Mouse (Mus musculus): Measurements from ENCODE around the gene Decr2. TPM values are rescaled to one million over a fixed set of nuclear protein-coding genes. Genes with fewer than 3 reads are reported as not detected.

The Decr2 gene
- 1 to 10 TPM; 9.2 to 9.5 TPM for total RNA-seq (2021)
- polyA plus RNA-seq (2012; rRNA removed), result 13.9 and 23.3 TPM in 2 replicates
- long read RNA-seq, transcript Decr2-201 (9 exons, 2,224 nt), result major isoform, 11 of 15 reads
- long read RNA-seq, partial matches to known transcripts, result 1 of 15 reads
- long read RNA-seq, other reads (novel, unspliced or antisense), result 3 of 15 reads

DNA sequence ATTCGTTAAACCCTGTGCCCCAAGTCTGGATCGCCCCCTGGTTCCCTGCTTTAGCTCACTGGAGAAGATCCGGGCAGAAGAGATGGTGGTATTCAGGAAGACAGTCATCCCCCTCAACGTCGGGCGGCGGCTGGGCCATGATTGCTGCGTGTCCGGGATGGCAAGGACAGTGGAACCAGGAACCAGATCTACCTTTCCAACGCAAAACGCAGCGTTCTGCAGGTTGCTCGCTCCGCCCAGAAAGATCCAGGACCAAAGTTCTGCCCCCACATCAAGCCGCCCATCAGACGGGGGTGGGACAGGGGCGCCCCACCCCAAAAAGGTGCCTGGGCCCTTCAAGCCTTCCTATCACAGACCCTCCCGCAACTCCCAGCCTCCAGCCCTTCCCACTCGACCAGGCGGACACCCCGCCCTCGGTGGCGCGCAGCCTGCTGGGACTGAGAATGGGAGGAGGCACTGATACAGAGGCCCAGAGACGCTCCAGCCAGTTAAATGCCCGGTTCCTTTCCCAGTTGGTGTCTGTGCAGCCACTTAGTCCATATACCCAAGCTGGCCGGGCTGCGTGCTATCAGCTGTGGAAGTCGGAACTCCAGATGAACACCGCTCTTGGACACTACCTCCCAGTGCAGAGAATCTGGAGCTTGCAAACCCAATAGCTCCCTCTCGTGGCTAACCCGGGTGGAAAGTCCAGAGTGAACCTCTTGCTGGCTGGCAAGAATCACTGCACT is at the start of gene Decr2:
TSS of gene Decr2 (minus strand) at position 433 of the 728 bp plus-strand sequence.
- H3K27ac ChIP-seq, result peak within 1 kb of the TSS; percentile 70
- H3K36me3 ChIP-seq (ENCODE audit: control insufficient read depth, insufficient read depth, low read length), result no peaks in the 10 kb centered on the region
- H3K9ac ChIP-seq (ENCODE audit: low read depth, low read length), result peak within 1 kb of the TSS; percentile 81
- under 1% methylated on average over 32 of the region's 32 CpGs for WGBS
- peak; percentile 89 to 90 for DNase-seq
- no peaks in the 10 kb centered on the region for H3K27me3 ChIP-seq (ENCODE audit: control insufficient read depth, insufficient read depth, low read length)
- TF ChIP-seq POLR2A (IDR thresholded peaks at IDR 0.05; ENCODE audit: insufficient read depth, low read depth, low read length) (peak; percentile 65), EP300 (IDR thresholded peaks at IDR 0.05; ENCODE audit: insufficient read depth, low read depth, low read length) (peak; percentile 77), CTCF (IDR thresholded peaks at IDR 0.05) (no peak)
- H3K4me1 ChIP-seq (ENCODE audit: control insufficient read depth, insufficient read depth, low read length), result no peaks in the 10 kb centered on the region
- peak within 1 kb of the TSS; percentile 50 for H3K4me3 ChIP-seq
- intact Hi-C loops (cut with DNase I), result loop anchor here (1.0 to 5.0 kb wide), 4 partner anchors 21 to 198 kb away; partner anchors contain the start of gene Rab11fip3
- H3K79me2 ChIP-seq (replicated peaks; ENCODE audit: control insufficient read depth, insufficient read depth, low read length), result no peaks in the 10 kb centered on the region

DNA sequence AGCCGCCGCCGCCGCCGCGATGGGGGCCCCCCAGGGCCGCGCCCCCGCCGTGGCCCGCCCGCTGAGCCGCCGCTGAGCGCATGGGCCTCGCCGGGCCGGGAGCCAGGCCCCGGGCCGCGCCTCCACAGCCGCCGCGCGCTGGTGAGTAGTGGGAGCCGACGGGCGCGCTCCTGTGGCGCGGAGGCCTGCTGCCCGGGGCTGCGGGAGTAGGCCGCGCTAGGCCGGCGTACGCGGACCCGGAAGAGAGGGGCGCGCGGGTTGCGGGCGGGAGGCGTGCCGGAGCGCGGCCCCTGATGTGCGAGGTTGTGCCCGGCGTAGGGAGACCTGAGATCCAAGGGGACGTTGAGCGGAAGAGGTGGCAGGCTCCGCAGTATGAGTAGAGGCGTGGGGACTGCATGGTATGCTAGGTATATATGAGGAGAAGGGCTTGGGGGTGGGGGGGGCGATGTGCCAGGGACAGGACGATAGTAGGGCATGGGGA is 48.8 kb upstream of the Decr2 start:
- 2% methylated on average over 57 of the region's 58 CpGs for WGBS
- Histone ChIP-seq H3K9ac (ENCODE audit: low read depth, low read length) (peak overlapping the region; percentile 95), H3K4me1 (ENCODE audit: control insufficient read depth, insufficient read depth, low read length) (peaks cover 4% of the 10 kb centered on the region), H3K79me2 (replicated peaks; ENCODE audit: control insufficient read depth, insufficient read depth, low read length) (peaks cover 7% of the 10 kb centered on the region), H3K27ac (peak overlapping the region; percentile 83), H3K27me3 (ENCODE audit: control insufficient read depth, insufficient read depth, low read length) (no peaks in the 10 kb centered on the region), H3K4me3 (peak overlapping the region; percentile 85), H3K36me3 (ENCODE audit: control insufficient read depth, insufficient read depth, low read length) (peaks cover 3% of the 10 kb centered on the region; the same call in 1 of the 2 replicates)
- intact Hi-C loops (cut with DNase I), result loop anchor here (2.0 to 5.0 kb wide), 2 partner anchors 16 to 103 kb away; partner anchors contain the start of genes Fam234a and Mrpl28
- DNase-seq, result no peak
- no peak for TF ChIP-seq EP300 (IDR thresholded peaks at IDR 0.05; ENCODE audit: insufficient read depth, low read depth, low read length)

DNA sequence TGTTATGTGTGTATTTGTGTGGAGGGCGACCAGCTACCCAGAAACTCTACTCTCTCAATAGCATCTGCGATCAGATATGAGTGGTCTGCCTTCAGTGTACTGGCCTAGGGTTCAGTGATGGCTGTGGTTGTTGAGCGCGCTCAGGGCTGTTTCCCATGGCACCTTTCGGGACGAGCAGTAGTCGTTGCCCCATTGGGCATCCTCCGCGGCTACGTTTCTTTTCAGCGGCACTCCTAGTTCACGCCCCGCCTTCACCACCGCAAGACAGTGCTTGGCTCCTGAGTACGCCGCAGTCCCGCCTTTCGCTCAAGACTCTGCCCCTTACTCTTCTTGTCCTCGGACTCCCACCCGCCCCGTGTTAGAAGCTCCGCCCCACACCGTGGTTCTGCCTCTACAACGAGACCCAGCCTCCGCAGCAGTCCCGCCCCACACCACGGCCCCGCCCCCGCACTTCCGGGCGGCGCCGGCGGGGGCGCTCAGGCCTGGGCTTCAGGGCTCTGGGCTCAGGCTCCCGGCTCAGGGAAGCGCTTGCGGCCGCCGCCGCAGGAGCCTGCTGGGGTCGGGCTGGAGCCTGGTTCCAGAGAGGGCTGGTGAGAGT is 48.2 kb upstream of the Decr2 start, which contains the start of gene Axin1:
TSS of gene Axin1 (plus strand) at position 450 of the 598 bp plus-strand sequence.
- Histone ChIP-seq H3K27ac (peak within 1 kb of the TSS; percentile 83), H3K27me3 (ENCODE audit: control insufficient read depth, insufficient read depth, low read length) (no peaks in the 10 kb centered on the region), H3K4me1 (ENCODE audit: control insufficient read depth, insufficient read depth, low read length) (peaks cover 4% of the 10 kb centered on the region), H3K4me3 (peak within 1 kb of the TSS; percentile 85), H3K9ac (ENCODE audit: low read depth, low read length) (peak within 1 kb of the TSS; percentile 95), H3K79me2 (replicated peaks; ENCODE audit: control insufficient read depth, insufficient read depth, low read length) (peaks cover 7% of the 10 kb centered on the region), H3K36me3 (ENCODE audit: control insufficient read depth, insufficient read depth, low read length) (no peaks in the 10 kb centered on the region)
- DNase-seq, result peak; percentile 94 to 95
- peak; percentile 36; the same call in 1 of the 2 replicates for TF ChIP-seq POLR2A (IDR thresholded peaks at IDR 0.05; ENCODE audit: insufficient read depth, low read depth, low read length)
- peak; percentile 79 for TF ChIP-seq CTCF (IDR thresholded peaks at IDR 0.05)
- no peak for TF ChIP-seq EP300 (IDR thresholded peaks at IDR 0.05; ENCODE audit: insufficient read depth, low read depth, low read length)
- intact Hi-C loops (cut with DNase I), result loop anchor here (2.0 to 5.0 kb wide), 2 partner anchors 16 to 104 kb away; partner anchors contain the start of genes Fam234a and Mrpl28
- 2% methylated on average over 42 of the region's 42 CpGs for WGBS

DNA sequence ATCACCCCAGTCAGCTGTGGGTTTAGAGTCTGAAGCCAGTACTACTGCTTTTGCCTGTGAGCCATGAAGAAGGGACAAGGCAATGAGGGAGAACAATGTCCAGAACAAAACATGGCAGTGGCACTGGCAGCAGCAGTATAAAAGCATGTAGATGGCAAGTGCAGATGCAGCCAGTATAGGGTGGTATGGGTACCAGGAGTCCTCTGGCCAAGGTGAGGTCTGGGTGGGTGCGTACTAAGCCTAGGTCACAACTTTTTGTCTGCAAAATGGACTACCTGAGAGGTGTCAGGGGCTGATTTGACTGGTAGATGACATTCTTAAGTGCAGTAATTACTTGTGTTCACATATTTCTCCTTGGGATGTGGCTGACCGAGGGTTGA is 47.6 kb upstream of the Decr2 start:
- H3K27ac ChIP-seq, result no peak overlapping the region; the same call in 1 of the 2 replicates
- DNase-seq, result no peak
- H3K79me2 ChIP-seq (replicated peaks; ENCODE audit: control insufficient read depth, insufficient read depth, low read length), result peaks cover 6% of the 10 kb centered on the region
- no peaks in the 10 kb centered on the region for H3K27me3 ChIP-seq (ENCODE audit: control insufficient read depth, insufficient read depth, low read length)
- WGBS, result 65% methylated on average over 2 of the region's 2 CpGs
- intact Hi-C loops (cut with DNase I), result loop anchor here (2.0 to 5.0 kb wide), 2 partner anchors 15 to 105 kb away; partner anchors contain the start of genes Fam234a and Mrpl28
- H3K4me3 ChIP-seq, result peak overlapping the region; percentile 85; the same call in 1 of the 2 replicates
- peaks cover 4% of the 10 kb centered on the region for H3K4me1 ChIP-seq (ENCODE audit: control insufficient read depth, insufficient read depth, low read length)
- no peak overlapping the region for H3K9ac ChIP-seq (ENCODE audit: low read depth, low read length)
- H3K36me3 ChIP-seq (ENCODE audit: control insufficient read depth, insufficient read depth, low read length), result no peaks in the 10 kb centered on the region
- no peak for TF ChIP-seq CTCF (IDR thresholded peaks at IDR 0.05)
- TF ChIP-seq POLR2A (IDR thresholded peaks at IDR 0.05; ENCODE audit: insufficient read depth, low read depth, low read length), result no peak
- no peak for TF ChIP-seq EP300 (IDR thresholded peaks at IDR 0.05; ENCODE audit: insufficient read depth, low read depth, low read length)

DNA sequence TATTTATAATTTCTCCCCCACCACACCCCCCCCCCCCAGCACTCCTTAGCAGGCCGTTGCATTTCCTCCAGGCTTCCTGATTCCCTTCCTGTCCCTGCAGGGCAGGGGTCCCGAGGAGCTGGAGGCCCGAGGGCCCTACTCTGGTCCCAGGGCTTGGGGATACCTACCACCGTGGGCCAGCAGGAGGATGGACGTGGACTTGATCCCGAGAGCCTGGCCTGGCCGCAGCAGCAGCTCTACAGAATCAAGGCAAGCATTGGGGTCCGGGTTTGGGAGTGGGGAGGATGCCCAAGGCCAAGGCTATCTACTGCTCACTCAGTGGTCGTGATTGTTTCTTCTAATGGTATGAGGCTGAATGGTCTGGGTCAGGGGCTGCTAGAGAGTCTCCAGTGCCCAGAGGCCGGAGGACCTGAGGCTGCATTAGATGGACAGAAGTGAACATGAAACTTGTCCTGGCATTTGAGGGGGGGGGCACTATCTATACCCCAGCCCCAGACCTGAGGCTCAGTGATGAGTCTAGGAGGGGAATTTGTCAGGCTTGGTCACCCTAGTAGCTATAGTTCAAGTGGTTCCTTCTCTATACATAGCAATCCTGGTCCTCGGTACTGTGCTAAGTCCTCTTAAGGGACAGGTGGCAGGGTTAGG is 47.1 kb upstream of the Decr2 start:
- Histone ChIP-seq H3K9ac (ENCODE audit: low read depth, low read length) (no peak overlapping the region), H3K79me2 (replicated peaks; ENCODE audit: control insufficient read depth, insufficient read depth, low read length) (peaks cover 3% of the 10 kb centered on the region; the same call in 1 of the 2 replicates), H3K27ac (no peak overlapping the region), H3K4me3 (no peak overlapping the region), H3K4me1 (ENCODE audit: control insufficient read depth, insufficient read depth, low read length) (peaks cover 4% of the 10 kb centered on the region), H3K27me3 (ENCODE audit: control insufficient read depth, insufficient read depth, low read length) (no peaks in the 10 kb centered on the region), H3K36me3 (ENCODE audit: control insufficient read depth, insufficient read depth, low read length) (no peaks in the 10 kb centered on the region)
- DNase-seq, result no peak
- intact Hi-C loops (cut with DNase I), result loop anchor here (5.0 kb wide), 1 partner anchor 105 kb away; the partner anchor contains the start of gene Fam234a
- WGBS, result 69% methylated on average over 11 of the region's 11 CpGs
- TF ChIP-seq EP300 (IDR thresholded peaks at IDR 0.05; ENCODE audit: insufficient read depth, low read depth, low read length) (no peak), CTCF (IDR thresholded peaks at IDR 0.05) (no peak), POLR2A (IDR thresholded peaks at IDR 0.05; ENCODE audit: insufficient read depth, low read depth, low read length) (no peak)

Data from heart, adult 2 months (tissue).